Mouse (Mus musculus) lung, postnatal 0 days (tissue): ENCODE data around the gene Ankub1.

Experiments
- CTCF ChIP-seq: IDR thresholded peaks from 2 replicates; pipeline ENCODE4 v1.5.1; 2016; ENCODE audit warnings: antibody characterized with exemption, mild to moderate bottlenecking
- EP300 ChIP-seq: IDR thresholded peaks from 2 replicates; pipeline ENCODE4 v1.6.1; 2016; ENCODE audit warnings: antibody characterized with exemption, mild to moderate bottlenecking, control low read depth

GRCm38 (mm10) chr3:57739830-57740229, 47.2 kb upstream of the Ankub1 start:
- TF ChIP-seq CTCF: no peak
- no peak for TF ChIP-seq EP300
